ENCODE assay signal across 8 mouse cellular contexts in the genomic region with DNA sequence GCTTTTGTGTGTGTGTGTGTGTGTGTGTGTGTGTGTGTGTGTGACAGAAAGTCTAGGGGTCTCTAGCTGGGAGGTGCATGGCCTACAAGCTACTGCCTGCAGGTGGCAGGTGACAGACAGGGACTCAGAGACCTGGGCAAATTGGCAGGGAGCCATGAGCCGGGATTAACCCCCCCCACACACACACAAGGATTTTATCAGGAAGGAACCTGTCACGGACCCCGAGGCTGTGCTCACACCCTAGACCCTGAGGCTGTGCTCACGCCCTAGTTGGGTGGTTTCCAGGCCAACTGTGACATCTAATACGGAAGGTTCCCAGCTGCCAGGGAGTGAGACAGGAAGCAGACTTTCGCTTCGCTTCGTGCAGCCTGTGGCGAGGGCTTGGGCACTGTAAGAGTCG. TPM values are rescaled to one million over a fixed set of nuclear protein-coding genes. Genes with fewer than 3 reads are reported as not detected.
DNase-seq lines count a peak whose midpoint lies in the region; ATAC-seq and TF ChIP-seq lines count a peak whose summit lies in the region.

No protein-coding gene starts in this region.

- 0 out of 4 replicates have a peak, but pooled peaks of 1 of the 2 experiments have one; percentile 9 for TF ChIP-seq CTCF in CH12.LX (conservative IDR thresholded peaks at IDR 0.05 in 1 of 2, IDR thresholded peaks at IDR 0.05 in 1 of 2; ENCODE audit: low read depth in 2 of 2, low read length in 2 of 2)

- H3K79me2 ChIP-seq in CH12.LX (replicated peaks; ENCODE audit: control insufficient read depth, extremely low read depth, insufficient read depth, poor library complexity, severe bottlenecking): no peaks in the 10 kb centered on the region

- DNase-seq in embryo, embryonic 11 days: peak; percentile 33
- no peak for DNase-seq in embryo, embryonic 10.5 days (ENCODE audit: low spot score)
- DNase-seq in CH12.LX (ENCODE audit: extremely low read depth): no peak
- DNase-seq in kidney, postnatal 4 days: peak; percentile 83 to 88
- DNase-seq in right cerebral cortex, adult 18-20 months: no peak
- no peak for DNase-seq in spleen, postnatal 4 days (ENCODE audit: low spot score in 2 of 2)

- ATAC-seq in heart, embryonic 13.5 days (ENCODE audit: extremely low read depth, insufficient number of reproducible peaks, low FRiP score, low TSS enrichment): no peak
- ATAC-seq in stomach, embryonic 14.5 days (ENCODE audit: insufficient number of reproducible peaks, insufficient read depth, low FRiP score, low read depth): peak; percentile 86

- no peak for TF ChIP-seq RAD21 in CH12.LX (IDR thresholded peaks at IDR 0.05; ENCODE audit: low read depth, low read length)

- H3K4me1 ChIP-seq in CH12.LX (ENCODE audit: control insufficient read depth in 1 of 2, insufficient read depth in 2 of 2): peaks cover 3% of the 10 kb centered on the region in 2 experiments; a peak in 1 of 4 replicates
- peaks cover 16% of the 10 kb centered on the region for H3K4me1 ChIP-seq in heart, embryonic 13.5 days
- peaks cover 14% of the 10 kb centered on the region for H3K4me1 ChIP-seq in stomach, embryonic 14.5 days (ENCODE audit: control insufficient read depth, insufficient read depth, low read length)

- peak overlapping the region; percentile 23; the same call in 1 of the 2 replicates for H3K4me2 ChIP-seq in CH12.LX (ENCODE audit: insufficient read depth, low read depth, poor library complexity, severe bottlenecking)
- H3K4me2 ChIP-seq in heart, embryonic 13.5 days: peak overlapping the region; percentile 54
- H3K4me2 ChIP-seq in stomach, embryonic 14.5 days (replicated peaks; ENCODE audit: low read depth, low read length): peak overlapping the region; percentile 23; the same call in 1 of the 2 replicates

- TF ChIP-seq EP300 in CH12.LX (IDR thresholded peaks at IDR 0.05; ENCODE audit: low read length): no peak

- H3K9me3 ChIP-seq in CH12.LX (replicated peaks; ENCODE audit: low read length): no peaks in the 10 kb centered on the region
- H3K9me3 ChIP-seq in heart, embryonic 13.5 days: 0 out of 2 replicates have a peak, but pooled peaks cover 3% of the 10 kb centered on the region
- no peaks in the 10 kb centered on the region for H3K9me3 ChIP-seq in stomach, embryonic 14.5 days (ENCODE audit: control insufficient read depth, low read depth, low read length)

- in situ Hi-C loops in CH12.LX (cut with MboI; ENCODE audit: low pct_ligation_motif_present, low pct_unique_long_range_greater_than_20kb, low sequenced_read_pairs): no loop called here

- no peak overlapping the region for H3K4me3 ChIP-seq in CH12.LX (replicated peaks in 1 of 3; ENCODE audit: low read depth in 2 of 3, low read length in 2 of 3, poor library complexity in 1 of 3)
- peak overlapping the region; percentile 6; the same call in 1 of the 2 replicates for H3K4me3 ChIP-seq in heart, embryonic 13.5 days
- no peak overlapping the region for H3K4me3 ChIP-seq in stomach, embryonic 14.5 days (ENCODE audit: low read depth, low read length)

- dilution Hi-C loops in CH12.LX (cut with MboI; ENCODE audit: extremely low pct_ligation_motif_present, extremely low pct_unique_long_range_greater_than_20kb, low sequenced_read_pairs): no loop called here

- no peak overlapping the region for H3K9ac ChIP-seq in CH12.LX (ENCODE audit: insufficient read depth, low read depth)
- no peak overlapping the region for H3K9ac ChIP-seq in heart, embryonic 13.5 days
- no peak overlapping the region for H3K9ac ChIP-seq in stomach, embryonic 14.5 days (replicated peaks; ENCODE audit: low read depth, low read length)

- no peaks in the 10 kb centered on the region for H3K36me3 ChIP-seq in CH12.LX (replicated peaks in 1 of 2; ENCODE audit: control insufficient read depth in 1 of 2, insufficient read depth in 1 of 2, low read length in 1 of 2)
- no peaks in the 10 kb centered on the region for H3K36me3 ChIP-seq in heart, embryonic 13.5 days
- no peaks in the 10 kb centered on the region for H3K36me3 ChIP-seq in stomach, embryonic 14.5 days (ENCODE audit: control insufficient read depth, insufficient read depth, low read length)

- peaks cover 18% of the 10 kb centered on the region for H3K27me3 ChIP-seq in CH12.LX (replicated peaks)
- peaks cover 9% of the 10 kb centered on the region for H3K27me3 ChIP-seq in heart, embryonic 13.5 days (replicated peaks)
- H3K27me3 ChIP-seq in stomach, embryonic 14.5 days (ENCODE audit: control insufficient read depth, insufficient read depth, low read length): no peaks in the 10 kb centered on the region

- 26% methylated on average over 10 of the region's 10 CpGs for WGBS in heart, embryonic 13.5 days
- WGBS in stomach, embryonic 14.5 days: 17% methylated on average over 10 of the region's 10 CpGs

- no peak for TF ChIP-seq POLR2A in CH12.LX (IDR thresholded peaks at IDR 0.05; ENCODE audit: low read depth, low read length)

- no peak overlapping the region for H3K27ac ChIP-seq in CH12.LX (ENCODE audit: insufficient read depth, low read depth)
- H3K27ac ChIP-seq in heart, embryonic 13.5 days (replicated peaks): no peak overlapping the region
- peak overlapping the region; percentile 48; the same call in 1 of the 2 replicates for H3K27ac ChIP-seq in stomach, embryonic 14.5 days (ENCODE audit: low read length)

TF ChIP-seq in CH12.LX, 34 proteins besides CTCF, POLR2A, EP300 and RAD21:
- TF ChIP-seq E2F4 (IDR thresholded peaks at IDR 0.05; ENCODE audit: insufficient replicate concordance, low read depth, low read length): no peak
- no peak for TF ChIP-seq JUN (IDR thresholded peaks at IDR 0.05; ENCODE audit: insufficient read depth, low read depth, low read length)
- TF ChIP-seq HCFC1 (IDR thresholded peaks at IDR 0.05; ENCODE audit: low read depth, low read length): no peak
- no peak for TF ChIP-seq MAZ (IDR thresholded peaks at IDR 0.05; ENCODE audit: low read depth, low read length)
- no peak for TF ChIP-seq ZKSCAN1 (IDR thresholded peaks at IDR 0.05; ENCODE audit: borderline replicate concordance, low read depth, low read length)
- no peak for TF ChIP-seq SIN3A (IDR thresholded peaks at IDR 0.05; ENCODE audit: low read length)

RNA-seq across cellular contexts. Expression of gene Elfn1, which starts 49.1 kb away (rescaled TPM):
- 0.04 TPM in 1 of 2 replicates, not detected in the other for total RNA-seq in CH12.LX (2012; rRNA removed)
- not detected in 2 replicates for total RNA-seq in CH12.LX (2014; rRNA removed)
- 0.06 TPM in 1 of 2 replicates, not detected in the other for polyA plus RNA-seq in CH12.LX (2012; ENCODE audit: insufficient read length, low read depth)
- polyA plus RNA-seq in heart, embryonic 13.5 days (2015; fragmentation: Nextera tagmentation; extraction: Ambion mirVana): 0.05 TPM in 2 replicates
- 0.09 and 0.17 TPM in 2 replicates for polyA plus RNA-seq in stomach, embryonic 14.5 days (2014; fragmentation: Nextera tagmentation; extraction: Ambion mirVana)

Comparison
In these comparisons a context has a peak if more than half of its experiments do, and no peak if none do; other contexts are left out.
1. DNase-seq: peak in embryo, embryonic 11 days (single experiment) and kidney, postnatal 4 days (2 of 2); none in embryo, embryonic 10.5 days (single experiment), CH12.LX (single experiment), right cerebral cortex, adult 18-20 months (single experiment) and spleen, postnatal 4 days (0 of 2).
2. Peak in every context shown above with its lines, with median percentiles within 50 percentile points of each other: H3K4me2 ChIP-seq.